Mouse (Mus musculus): ENCODE data around the gene Pttg1ip. TPM values are rescaled to one million over a fixed set of nuclear protein-coding genes. Genes with fewer than 3 reads are reported as not detected.
A peak's percentile ranks its signal among the peaks of the same experiment; 100 is the strongest.

Gene Pttg1ip
- 89.2 and 95.6 TPM in 2 replicates for polyA plus RNA-seq (2014; fragmentation: Nextera tagmentation; extraction: Ambion mirVana)

GRCm38 (mm10) chr10:77581408-77582284, at the start of gene Pttg1ip:
TSS of gene Pttg1ip (plus strand) at chr10:77581720.
- H3K4me2 ChIP-seq (ENCODE audit: low read depth, low read length): peak within 1 kb of the TSS; percentile 69
- H3K9me3 ChIP-seq (replicated peaks; ENCODE audit: control insufficient read depth, low read length): no peaks in the 10 kb centered on the region
- no peaks in the 10 kb centered on the region for H3K4me1 ChIP-seq (ENCODE audit: control insufficient read depth, insufficient read depth, low read length)
- peak; percentile 97 for ATAC-seq (replicated peaks; ENCODE audit: insufficient number of reproducible peaks, low FRiP score, low TSS enrichment, low read depth)
- peak within 1 kb of the TSS; percentile 78 for H3K27ac ChIP-seq (replicated peaks; ENCODE audit: low read depth, low read length)
- H3K9ac ChIP-seq (replicated peaks; ENCODE audit: low read length): peak within 1 kb of the TSS; percentile 74
- no peaks in the 10 kb centered on the region; the same call in 1 of the 2 replicates for H3K36me3 ChIP-seq (replicated peaks; ENCODE audit: control insufficient read depth, insufficient read depth, low read depth, low read length)
- peak within 1 kb of the TSS; percentile 67 for H3K4me3 ChIP-seq (ENCODE audit: low read depth, low read length)
- no peaks in the 10 kb centered on the region for H3K27me3 ChIP-seq (ENCODE audit: control insufficient read depth, insufficient read depth, low read length)
- DNase-seq (ENCODE audit: low spot score): peak; percentile 98
- under 1% methylated on average over 61 of the region's 64 CpGs for WGBS

- no peak overlapping the region for H3K9ac ChIP-seq (replicated peaks; ENCODE audit: low read length)
- H3K36me3 ChIP-seq (replicated peaks; ENCODE audit: control insufficient read depth, insufficient read depth, low read depth, low read length): no peaks in the 10 kb centered on the region
- H3K9me3 ChIP-seq (replicated peaks; ENCODE audit: control insufficient read depth, low read length): no peaks in the 10 kb centered on the region
- H3K4me1 ChIP-seq (ENCODE audit: control insufficient read depth, insufficient read depth, low read length): no peaks in the 10 kb centered on the region
- H3K4me2 ChIP-seq (ENCODE audit: low read depth, low read length): no peak overlapping the region
- ATAC-seq (replicated peaks; ENCODE audit: insufficient number of reproducible peaks, low FRiP score, low TSS enrichment, low read depth): no peak
- H3K27me3 ChIP-seq (ENCODE audit: control insufficient read depth, insufficient read depth, low read length): no peaks in the 10 kb centered on the region
- H3K27ac ChIP-seq (replicated peaks; ENCODE audit: low read depth, low read length): no peak overlapping the region
- H3K4me3 ChIP-seq (ENCODE audit: low read depth, low read length): no peak overlapping the region
- DNase-seq (ENCODE audit: low spot score): no peak
- 72% methylated on average over 1 of the region's 1 CpGs for WGBS
Measured at GRCm38 (mm10) chr10:77532020-77532413, 49.5 kb upstream of the Pttg1ip start.

GRCm38 (mm10) chr10:77536727-77537126, 44.8 kb upstream of the Pttg1ip start:
- Histone ChIP-seq H3K27me3 (ENCODE audit: control insufficient read depth, insufficient read depth, low read length) (no peaks in the 10 kb centered on the region), H3K4me2 (ENCODE audit: low read depth, low read length) (no peak overlapping the region), H3K36me3 (replicated peaks; ENCODE audit: control insufficient read depth, insufficient read depth, low read depth, low read length) (no peaks in the 10 kb centered on the region), H3K4me3 (ENCODE audit: low read depth, low read length) (no peak overlapping the region), H3K4me1 (ENCODE audit: control insufficient read depth, insufficient read depth, low read length) (no peaks in the 10 kb centered on the region), H3K9ac (replicated peaks; ENCODE audit: low read length) (no peak overlapping the region), H3K27ac (replicated peaks; ENCODE audit: low read depth, low read length) (no peak overlapping the region), H3K9me3 (replicated peaks; ENCODE audit: control insufficient read depth, low read length) (no peaks in the 10 kb centered on the region)
- WGBS: 74% methylated on average over 8 of the region's 8 CpGs
- DNase-seq (ENCODE audit: low spot score) (no peak), ATAC-seq (replicated peaks; ENCODE audit: insufficient number of reproducible peaks, low FRiP score, low TSS enrichment, low read depth) (no peak)

GRCm38 (mm10) chr10:77537215-77538209, 44.0 kb upstream of the Pttg1ip start:
- no peaks in the 10 kb centered on the region for H3K27me3 ChIP-seq (ENCODE audit: control insufficient read depth, insufficient read depth, low read length)
- ATAC-seq (replicated peaks; ENCODE audit: insufficient number of reproducible peaks, low FRiP score, low TSS enrichment, low read depth) (no peak), DNase-seq (ENCODE audit: low spot score) (no peak)
- H3K4me3 ChIP-seq (ENCODE audit: low read depth, low read length): no peak overlapping the region
- WGBS: 81% methylated on average over 11 of the region's 11 CpGs
- no peak overlapping the region for H3K27ac ChIP-seq (replicated peaks; ENCODE audit: low read depth, low read length)
- H3K4me2 ChIP-seq (ENCODE audit: low read depth, low read length): no peak overlapping the region
- H3K4me1 ChIP-seq (ENCODE audit: control insufficient read depth, insufficient read depth, low read length): no peaks in the 10 kb centered on the region
- H3K9me3 ChIP-seq (replicated peaks; ENCODE audit: control insufficient read depth, low read length): no peaks in the 10 kb centered on the region
- no peak overlapping the region for H3K9ac ChIP-seq (replicated peaks; ENCODE audit: low read length)
- no peaks in the 10 kb centered on the region for H3K36me3 ChIP-seq (replicated peaks; ENCODE audit: control insufficient read depth, insufficient read depth, low read depth, low read length)

- 86% methylated on average over 7 of the region's 7 CpGs for WGBS
- Histone ChIP-seq H3K27ac (replicated peaks; ENCODE audit: low read depth, low read length) (no peak overlapping the region), H3K4me2 (ENCODE audit: low read depth, low read length) (no peak overlapping the region), H3K36me3 (replicated peaks; ENCODE audit: control insufficient read depth, insufficient read depth, low read depth, low read length) (no peaks in the 10 kb centered on the region), H3K4me1 (ENCODE audit: control insufficient read depth, insufficient read depth, low read length) (no peaks in the 10 kb centered on the region), H3K9ac (replicated peaks; ENCODE audit: low read length) (no peak overlapping the region), H3K4me3 (ENCODE audit: low read depth, low read length) (no peak overlapping the region), H3K27me3 (ENCODE audit: control insufficient read depth, insufficient read depth, low read length) (no peaks in the 10 kb centered on the region), H3K9me3 (replicated peaks; ENCODE audit: control insufficient read depth, low read length) (no peaks in the 10 kb centered on the region)
- ATAC-seq (replicated peaks; ENCODE audit: insufficient number of reproducible peaks, low FRiP score, low TSS enrichment, low read depth): no peak
- no peak for DNase-seq (ENCODE audit: low spot score)
Measured at GRCm38 (mm10) chr10:77539320-77539945, 42.1 kb upstream of the Pttg1ip start.

- Histone ChIP-seq H3K27ac (replicated peaks; ENCODE audit: low read depth, low read length) (no peak overlapping the region), H3K9me3 (replicated peaks; ENCODE audit: control insufficient read depth, low read length) (no peaks in the 10 kb centered on the region), H3K4me3 (ENCODE audit: low read depth, low read length) (no peak overlapping the region), H3K36me3 (replicated peaks; ENCODE audit: control insufficient read depth, insufficient read depth, low read depth, low read length) (no peaks in the 10 kb centered on the region), H3K27me3 (ENCODE audit: control insufficient read depth, insufficient read depth, low read length) (no peaks in the 10 kb centered on the region), H3K4me2 (ENCODE audit: low read depth, low read length) (no peak overlapping the region), H3K9ac (replicated peaks; ENCODE audit: low read length) (no peak overlapping the region), H3K4me1 (ENCODE audit: control insufficient read depth, insufficient read depth, low read length) (no peaks in the 10 kb centered on the region)
- ATAC-seq (replicated peaks; ENCODE audit: insufficient number of reproducible peaks, low FRiP score, low TSS enrichment, low read depth): no peak
- DNase-seq (ENCODE audit: low spot score): no peak
- WGBS: 79% methylated on average over 4 of the region's 4 CpGs
Measured at GRCm38 (mm10) chr10:77540576-77541102, 40.9 kb upstream of the Pttg1ip start.

- Histone ChIP-seq H3K27ac (replicated peaks; ENCODE audit: low read depth, low read length) (no peak overlapping the region), H3K36me3 (replicated peaks; ENCODE audit: control insufficient read depth, insufficient read depth, low read depth, low read length) (no peaks in the 10 kb centered on the region), H3K4me3 (ENCODE audit: low read depth, low read length) (no peak overlapping the region), H3K4me1 (ENCODE audit: control insufficient read depth, insufficient read depth, low read length) (no peaks in the 10 kb centered on the region), H3K27me3 (ENCODE audit: control insufficient read depth, insufficient read depth, low read length) (no peaks in the 10 kb centered on the region), H3K9me3 (replicated peaks; ENCODE audit: control insufficient read depth, low read length) (no peaks in the 10 kb centered on the region), H3K9ac (replicated peaks; ENCODE audit: low read length) (no peak overlapping the region), H3K4me2 (ENCODE audit: low read depth, low read length) (no peak overlapping the region)
- DNase-seq (ENCODE audit: low spot score) (no peak), ATAC-seq (replicated peaks; ENCODE audit: insufficient number of reproducible peaks, low FRiP score, low TSS enrichment, low read depth) (no peak)
- 77% methylated on average over 10 of the region's 10 CpGs for WGBS
Measured at GRCm38 (mm10) chr10:77541864-77542666, 39.5 kb upstream of the Pttg1ip start.

Data from embryonic facial prominence, embryonic 11.5 days (tissue).